Mouse (Mus musculus) kidney, postnatal 4 days (tissue): ENCODE measurements at regions not wholly inside any gene's neighbourhood (a gene's known extent, or its start where the extent isn't known, plus 50 kb on each side); places are given as distances from the start of the nearest gene placed in this dataset.
A peak's percentile ranks its signal among the peaks of the same experiment; 100 is the strongest.

Experiments used
- DNase-seq, 2 experiments: peaks; one replicate each; pipeline ENCODE4 v3.0.0; 2021; ENCODE audit warnings: mixed read lengths in 2 of 2

- DNase-seq, result peak; percentile 7 to 16
These were observed 92.1 kb downstream of the Bcl2l11 start for GRCm38 (mm10) chr2:128217784-128218467.

- DNase-seq, result no peak
These were observed 93.1 kb downstream of the Bcl2l11 start for GRCm38 (mm10) chr2:128218961-128219360.

- no peak for DNase-seq
These were observed 95.2 kb downstream of the Bcl2l11 start for GRCm38 (mm10) chr2:128221055-128221454.

- no peak for DNase-seq
These were observed 95.8 kb downstream of the Bcl2l11 start for GRCm38 (mm10) chr2:128221657-128222056.

- DNase-seq, result no peak
These were observed 100.7 kb downstream of the Bcl2l11 start for GRCm38 (mm10) chr2:128226465-128227047.

GRCm38 (mm10) chr2:128229730-128230129 lies 103.9 kb downstream of the Bcl2l11 start:
- no peak for DNase-seq

- DNase-seq, result no peak
These were observed 105.1 kb downstream of the Bcl2l11 start for GRCm38 (mm10) chr2:128230921-128231320.

GRCm38 (mm10) chr2:128231338-128231737 lies 105.5 kb downstream of the Bcl2l11 start:
- DNase-seq, result no peak

- no peak for DNase-seq
These were observed 106.2 kb downstream of the Bcl2l11 start for GRCm38 (mm10) chr2:128232027-128232426.

- DNase-seq, result no peak
These were observed 109.3 kb downstream of the Bcl2l11 start for GRCm38 (mm10) chr2:128235127-128235526.

GRCm38 (mm10) chr2:128239451-128239850 lies 113.6 kb downstream of the Bcl2l11 start:
- no peak for DNase-seq

GRCm38 (mm10) chr2:128240054-128240453 lies 114.2 kb downstream of the Bcl2l11 start:
- no peak for DNase-seq

GRCm38 (mm10) chr2:128240536-128241279 lies 114.9 kb downstream of the Bcl2l11 start:
- peak; percentile 70 to 79 for DNase-seq

GRCm38 (mm10) chr2:128241280-128241665 lies 115.4 kb downstream of the Bcl2l11 start:
- DNase-seq, result no peak

GRCm38 (mm10) chr2:128245544-128245943 lies 119.7 kb downstream of the Bcl2l11 start:
- DNase-seq, result peak in 1 of 2 experiments; percentile 14

GRCm38 (mm10) chr2:128247967-128248366 lies 122.1 kb downstream of the Bcl2l11 start:
- peak in 1 of 2 experiments; percentile 30 for DNase-seq

- no peak for DNase-seq
These were observed 123.3 kb downstream of the Bcl2l11 start for GRCm38 (mm10) chr2:128249188-128249587.

GRCm38 (mm10) chr2:128249607-128250006 lies 123.8 kb downstream of the Bcl2l11 start:
- no peak for DNase-seq

GRCm38 (mm10) chr2:128250841-128251240 lies 125.0 kb downstream of the Bcl2l11 start:
- DNase-seq, result no peak

- no peak for DNase-seq
These were observed 130.8 kb downstream of the Bcl2l11 start for GRCm38 (mm10) chr2:128256651-128257050.

- no peak for DNase-seq
These were observed 131.4 kb downstream of the Bcl2l11 start for GRCm38 (mm10) chr2:128257262-128257661.

GRCm38 (mm10) chr2:128263880-128264279 lies 138.0 kb downstream of the Bcl2l11 start:
- no peak for DNase-seq
